Comparison of ENCODE assay signal across 11 mouse cellular contexts in genomic region chr6:71930053-71930452, GRCm38 (mm10). TPM values are rescaled to one million over a fixed set of nuclear protein-coding genes. Genes with fewer than 3 reads are reported as not detected.
DNase-seq lines count a peak whose midpoint lies in the region; ATAC-seq lines count a peak whose summit lies in the region.
"Had no signal": no experiment of that assay in that cellular context is flagged by ENCODE, and none has a peak within 500 bp of the region (broad histone marks: within the 10 kb centered on the region; RNA-seq: fewer than 3 reads in every experiment).

No protein-coding gene starts in this region.

- no peaks in the 10 kb centered on the region for H3K9me3 ChIP-seq in heart, embryonic 11.5 days (replicated peaks; ENCODE audit: control insufficient read depth, low read length)
- no peaks in the 10 kb centered on the region for H3K9me3 ChIP-seq in intestine, embryonic 15.5 days
- H3K9me3 ChIP-seq: midbrain, embryonic 12.5 days had no signal

- peak; percentile 35 to 64 for DNase-seq in heart, adult 9 months (ENCODE audit: low spot score in 2 of 2)
- DNase-seq in right cerebral cortex, postnatal 10 days (ENCODE audit: low spot score in 2 of 2): peak; percentile 35 to 38
- no peak for DNase-seq in right cerebral cortex, adult 2 months (ENCODE audit: low spot score in 2 of 2)
- peak; percentile 43 for DNase-seq in lung, postnatal 25 days (ENCODE audit: low spot score)
- DNase-seq in splenic B cell, adult 2 months (ENCODE audit: low read depth, low spot score): peak; percentile 63
- no peak for DNase-seq in urinary bladder, adult 2 months (ENCODE audit: low spot score)
- DNase-seq: left cerebral cortex, postnatal 4 days; thymus, postnatal 14 days had no signal

- no peaks in the 10 kb centered on the region for H3K27me3 ChIP-seq in heart, embryonic 11.5 days (ENCODE audit: control insufficient read depth, insufficient read depth, low read length)
- no peaks in the 10 kb centered on the region for H3K27me3 ChIP-seq in splenic B cell, adult 2 months (ENCODE audit: control insufficient read depth, insufficient read depth, low read length, poor library complexity, severe bottlenecking)
- no peaks in the 10 kb centered on the region for H3K27me3 ChIP-seq in intestine, embryonic 15.5 days (replicated peaks)
- H3K27me3 ChIP-seq: midbrain, embryonic 12.5 days had no signal

- no peak for ATAC-seq in heart, embryonic 11.5 days (replicated peaks; ENCODE audit: insufficient number of reproducible peaks, low FRiP score, low TSS enrichment)
- no peak for ATAC-seq in intestine, embryonic 15.5 days

- H3K36me3 ChIP-seq in heart, embryonic 11.5 days (ENCODE audit: control insufficient read depth, insufficient read depth, low read length): peaks cover 22% of the 10 kb centered on the region
- H3K36me3 ChIP-seq in splenic B cell, adult 2 months (ENCODE audit: control insufficient read depth, insufficient read depth, low read length, poor library complexity, severe bottlenecking): peaks cover 5% of the 10 kb centered on the region
- peaks cover 36% of the 10 kb centered on the region for H3K36me3 ChIP-seq in intestine, embryonic 15.5 days

- no peak overlapping the region for H3K4me3 ChIP-seq in heart, embryonic 11.5 days (ENCODE audit: low read depth, low read length)
- H3K4me3 ChIP-seq in intestine, embryonic 15.5 days (replicated peaks): no peak overlapping the region
- H3K4me3 ChIP-seq: midbrain, embryonic 12.5 days had no signal

- 92% methylated on average over 10 of the region's 10 CpGs for WGBS in heart, embryonic 11.5 days (ENCODE audit: insufficient replicate concordance)
- WGBS in intestine, embryonic 15.5 days: 93% methylated on average over 10 of the region's 10 CpGs

- H3K27ac ChIP-seq in heart, embryonic 11.5 days (ENCODE audit: low read depth, low read length): no peak overlapping the region
- H3K27ac ChIP-seq in intestine, embryonic 15.5 days: no peak overlapping the region
- H3K27ac ChIP-seq: midbrain, embryonic 12.5 days had no signal

- no peak overlapping the region for H3K9ac ChIP-seq in heart, embryonic 11.5 days (ENCODE audit: low read depth, low read length)
- no peak overlapping the region for H3K9ac ChIP-seq in intestine, embryonic 15.5 days
- H3K9ac ChIP-seq: midbrain, embryonic 12.5 days had no signal

- peaks cover 20% of the 10 kb centered on the region for H3K4me1 ChIP-seq in heart, embryonic 11.5 days (ENCODE audit: control insufficient read depth, insufficient read depth, low read length)
- no peaks in the 10 kb centered on the region for H3K4me1 ChIP-seq in intestine, embryonic 15.5 days (replicated peaks)
- H3K4me1 ChIP-seq: midbrain, embryonic 12.5 days had no signal

- H3K4me2 ChIP-seq in heart, embryonic 11.5 days: no peak overlapping the region
- H3K4me2 ChIP-seq in intestine, embryonic 15.5 days (replicated peaks): no peak overlapping the region
- H3K4me2 ChIP-seq: midbrain, embryonic 12.5 days had no signal

RNA-seq across cellular contexts. Expression of gene Polr1a, which starts 21.2 kb away (rescaled TPM):
- 21.4 and 24.2 TPM in 2 replicates for polyA plus RNA-seq in heart, embryonic 11.5 days (2014; fragmentation: Nextera tagmentation; extraction: Ambion mirVana)
- 12.7 and 13.1 TPM in 2 replicates for polyA plus RNA-seq in urinary bladder, adult 2 months (2012; rRNA removed)
- polyA plus RNA-seq in intestine, embryonic 15.5 days (2015; fragmentation: Nextera tagmentation; extraction: Ambion mirVana): 30.2 and 30.8 TPM in 2 replicates

RNA-seq across cellular contexts. Expression of gene Ptcd3, which starts 21.5 kb away (rescaled TPM):
- 117 and 121 TPM in 2 replicates for polyA plus RNA-seq in heart, embryonic 11.5 days (2014; fragmentation: Nextera tagmentation; extraction: Ambion mirVana)
- polyA plus RNA-seq in urinary bladder, adult 2 months (2012; rRNA removed): 34.1 and 36.6 TPM in 2 replicates
- 104 TPM in 2 replicates for polyA plus RNA-seq in intestine, embryonic 15.5 days (2015; fragmentation: Nextera tagmentation; extraction: Ambion mirVana)

Comparison
In these comparisons a context has a peak if more than half of its experiments do, and no peak if none do; other contexts are left out.
1. DNase-seq: peak in heart, adult 9 months (2 of 2), right cerebral cortex, postnatal 10 days (2 of 2), lung, postnatal 25 days (single experiment) and splenic B cell, adult 2 months (single experiment); none in right cerebral cortex, adult 2 months (0 of 2) and urinary bladder, adult 2 months (single experiment).